Mouse (Mus musculus) MEL (cell line): ENCODE data around the gene Echdc3. TPM values are rescaled to one million over a fixed set of nuclear protein-coding genes. Genes with fewer than 3 reads are reported as not detected.

Source experiments
- DNase-seq: peaks from one replicate; pipeline ENCODE4 v3.0.0; 2011; ENCODE audit warnings: low read depth, low spot score
- H3K27ac ChIP-seq: 2 replicates; pipeline ENCODE4 v1.5.1; 2012; ENCODE audit warnings: low read depth, mild to moderate bottlenecking, control low read depth, low read length, moderate library complexity; ENCODE audit not compliant: control insufficient read depth
- H3K27me3 ChIP-seq, 2 experiments: fragments of 150-350 bp in 1 of 2; sonication (generic) in 1 of 2; 2 replicates each; pipeline ENCODE4 v1.6.1; 2012; ENCODE audit warnings: low read length in 2 of 2, mild to moderate bottlenecking in 2 of 2, improper control_type of control experiment in 1 of 2, moderate library complexity in 1 of 2; ENCODE audit not compliant: insufficient read depth in 2 of 2, control insufficient read depth in 1 of 2
- H3K36me3 ChIP-seq, 2 experiments: 2 replicates each; pipeline ENCODE4 v1.6.1; 2012 to 2014; ENCODE audit warnings: low read length in 2 of 2, improper control_type of control experiment in 1 of 2, inconsistent platforms in 1 of 2, mild to moderate bottlenecking in 1 of 2; ENCODE audit not compliant: insufficient read depth in 2 of 2, control insufficient read depth in 1 of 2
- H3K4me1 ChIP-seq, 2 experiments: fragments of 150-350 bp in 1 of 2; sonication (generic) in 1 of 2; 2 replicates each; pipeline ENCODE4 v1.6.1; 2012; ENCODE audit warnings: low read length in 2 of 2, improper control_type of control experiment in 1 of 2, mild to moderate bottlenecking in 1 of 2; ENCODE audit not compliant: insufficient read depth in 2 of 2, control insufficient read depth in 1 of 2
- H3K4me3 ChIP-seq, 2 experiments: fragments of 150-350 bp in 1 of 2; sonication (generic) in 1 of 2; 2 replicates each; pipeline ENCODE4 v1.5.1; 2012; ENCODE audit warnings: low read depth in 2 of 2, low read length in 2 of 2, mild to moderate bottlenecking in 2 of 2, moderate library complexity in 2 of 2, control low read depth in 1 of 2, improper control_type of control experiment in 1 of 2; ENCODE audit not compliant: control insufficient read depth in 1 of 2, insufficient read depth in 1 of 2
- H3K79me2 ChIP-seq: 2 replicates; pipeline ENCODE4 v1.6.1; 2012; ENCODE audit warnings: mild to moderate bottlenecking, low read length, moderate library complexity; ENCODE audit not compliant: control insufficient read depth, poor library complexity, insufficient read depth
- H3K9ac ChIP-seq: 2 replicates; pipeline ENCODE4 v1.6.1; 2012; ENCODE audit warnings: low read depth, mild to moderate bottlenecking, control low read depth, low read length, moderate library complexity; ENCODE audit not compliant: control insufficient read depth, poor library complexity, severe bottlenecking
- H3K9me3 ChIP-seq: fragments of 150-350 bp; sonication (generic); replicated peaks from 2 replicates; pipeline ENCODE4 v1.6.1; 2012; ENCODE audit warnings: mild to moderate bottlenecking, low read length, improper control_type of control experiment, moderate library complexity; ENCODE audit not compliant: insufficient read depth
- BHLHE40 ChIP-seq: IDR thresholded peaks from 2 replicates; pipeline ENCODE4 v1.6.1; 2012; ENCODE audit warnings: low read depth, mild to moderate bottlenecking, inconsistent platforms, low read length, improper control_type of control experiment, borderline replicate concordance
- CHD1 ChIP-seq: IDR thresholded peaks from 2 replicates; pipeline ENCODE4 v1.6.1; 2012; ENCODE audit warnings: low read depth, mild to moderate bottlenecking, inconsistent platforms, low read length, improper control_type of control experiment
- CTCF ChIP-seq, 3 experiments: IDR thresholded peaks in 2 of 3; conservative IDR thresholded peaks in 1 of 3; 2 replicates each; pipeline ENCODE4 v1.5.1; 2011 to 2012; ENCODE audit warnings: low read length in 3 of 3, low read depth in 2 of 3, mild to moderate bottlenecking in 2 of 3, improper control_type of control experiment in 1 of 3, inconsistent platforms in 1 of 3, mixed read lengths in 1 of 3, moderate library complexity in 1 of 3; ENCODE audit not compliant: control insufficient read depth in 1 of 3, insufficient read depth in 1 of 3, poor library complexity in 1 of 3, severe bottlenecking in 1 of 3
- KAT2A ChIP-seq: conservative IDR thresholded peaks from 2 replicates; pipeline ENCODE4 v1.6.1; 2012; ENCODE audit warnings: low read depth, low read length, improper control_type of control experiment, inconsistent platforms
- NRF1 ChIP-seq: IDR thresholded peaks from 2 replicates; pipeline ENCODE4 v1.6.1; 2014; ENCODE audit warnings: low read depth, mild to moderate bottlenecking, inconsistent platforms, low read length, improper control_type of control experiment, moderate library complexity; ENCODE audit not compliant: poor library complexity, insufficient read depth, severe bottlenecking
- POLR2A ChIP-seq, 2 experiments: IDR thresholded peaks; 2 replicates each; pipeline ENCODE4 v1.6.1; 2011 to 2012; ENCODE audit warnings: low read length in 2 of 2, mild to moderate bottlenecking in 2 of 2, control low read depth in 1 of 2, improper control_type of control experiment in 1 of 2, low read depth in 1 of 2, moderate library complexity in 1 of 2; ENCODE audit not compliant: control insufficient read depth in 1 of 2, insufficient read depth in 1 of 2, poor library complexity in 1 of 2
- POLR2AphosphoS2 ChIP-seq: IDR thresholded peaks from 2 replicates; pipeline ENCODE4 v1.6.1; 2011; ENCODE audit warnings: low read length, improper control_type of control experiment
- TBP ChIP-seq: IDR thresholded peaks from 2 replicates; pipeline ENCODE4 v1.8.0; 2011; ENCODE audit warnings: low read depth, low read length, improper control_type of control experiment
- USF2 ChIP-seq, 2 experiments: IDR thresholded peaks; 2 replicates each; pipeline ENCODE4 v1.6.1; 2011 to 2012; ENCODE audit warnings: improper control_type of control experiment in 2 of 2, low read length in 2 of 2, borderline replicate concordance in 1 of 2, inconsistent platforms in 1 of 2, low read depth in 1 of 2, mild to moderate bottlenecking in 1 of 2; ENCODE audit not compliant: insufficient read depth in 1 of 2
- ZC3H11A ChIP-seq: IDR thresholded peaks from 2 replicates; pipeline ENCODE4 v1.6.1; 2012; ENCODE audit warnings: low read depth, mild to moderate bottlenecking, inconsistent platforms, low read length, improper control_type of control experiment
- ZNF384 ChIP-seq: IDR thresholded peaks from 2 replicates; pipeline ENCODE4 v1.6.1; 2012; ENCODE audit warnings: low read depth, mild to moderate bottlenecking, inconsistent platforms, low read length, improper control_type of control experiment
- polyA plus RNA-seq, 2 experiments: library from polyadenylated mRNA; stranded (reverse) in 1 of 2; unstranded in 1 of 2; fragments of >175 nt in 1 of 2; fragments of >200 nt in 1 of 2; gene quantifications; 2 replicates each; pipeline versions ENCODE4 v1.2.1 to v1.2.4; 2012; ENCODE audit warnings: low replicate concordance in 2 of 2, low read depth in 1 of 2; ENCODE audit not compliant: insufficient read length in 2 of 2, insufficient read depth in 1 of 2, missing spikeins in 1 of 2
- total RNA-seq: library from RNA; depleted of rRNA; stranded (reverse); fragments of 300-350 nt; gene quantifications from 2 replicates; pipeline ENCODE4 v1.2.3, GENCODE M21; 2012

Gene Echdc3
- total and polyA plus RNA-seq, 3 experiments = not detected

GRCm38 (mm10) chr2:6240072-6240471, 27.2 kb upstream of the Echdc3 start:
- Histone ChIP-seq H3K36me3 (no peaks in the 10 kb centered on the region), H3K27me3 (no peaks in the 10 kb centered on the region)

GRCm38 (mm10) chr2:6239333-6239732, 26.5 kb upstream of the Echdc3 start:
- H3K79me2 ChIP-seq = no peaks in the 10 kb centered on the region
- no peaks in the 10 kb centered on the region for H3K27me3 ChIP-seq
- H3K9me3 ChIP-seq = no peaks in the 10 kb centered on the region
- no peak overlapping the region for H3K27ac ChIP-seq
- no peak overlapping the region for H3K4me3 ChIP-seq
- peaks cover 0 to 5% of the 10 kb centered on the region in 2 experiments; a peak in 1 of 4 replicates for H3K4me1 ChIP-seq
- no peaks in the 10 kb centered on the region for H3K36me3 ChIP-seq
- H3K9ac ChIP-seq = no peak overlapping the region
- no peak for DNase-seq
- TF ChIP-seq ZC3H11A (no peak), TBP (no peak)

More at GRCm38 (mm10) chr2:6240072-6240471, 27.2 kb upstream of the Echdc3 start:
- peaks cover 0 to 2% of the 10 kb centered on the region in 2 experiments; a peak in 1 of 4 replicates for H3K4me1 ChIP-seq
- TF ChIP-seq POLR2A (IDR thresholded peaks at IDR 0.05; ENCODE audit: control insufficient read depth in 1 of 2, insufficient read depth in 1 of 2, low read depth in 1 of 2, low read length in 2 of 2, poor library complexity in 1 of 2) = no peak
- TF ChIP-seq ZNF384 = no peak
- no peak for TF ChIP-seq CHD1
- TF ChIP-seq KAT2A = no peak
- TF ChIP-seq POLR2AphosphoS2 = no peak
- TF ChIP-seq CTCF (IDR thresholded peaks at IDR 0.05 in 2 of 3, conservative IDR thresholded peaks at IDR 0.05 in 1 of 3; ENCODE audit: control insufficient read depth in 1 of 3, insufficient read depth in 1 of 3, low read depth in 2 of 3, low read length in 3 of 3, poor library complexity in 1 of 3, severe bottlenecking in 1 of 3) = no peak
- no peak for TF ChIP-seq NRF1
- no peak for TF ChIP-seq BHLHE40
- no peak for TF ChIP-seq TBP
- no peak for TF ChIP-seq USF2 (IDR thresholded peaks at IDR 0.05; ENCODE audit: borderline replicate concordance in 1 of 2, insufficient read depth in 1 of 2, low read depth in 1 of 2, low read length in 2 of 2)
- TF ChIP-seq, all 39 proteins: peak for 0
- no peak overlapping the region for H3K27ac ChIP-seq
- H3K9me3 ChIP-seq = no peaks in the 10 kb centered on the region
- H3K4me3 ChIP-seq = no peak overlapping the region
- H3K79me2 ChIP-seq = no peaks in the 10 kb centered on the region
- DNase-seq = no peak
- no peak overlapping the region for H3K9ac ChIP-seq

- H3K4me3 ChIP-seq = no peak overlapping the region
- no peak for DNase-seq
- H3K79me2 ChIP-seq = no peaks in the 10 kb centered on the region
- no peak for TF ChIP-seq CHD1
- no peaks in the 10 kb centered on the region for H3K9me3 ChIP-seq
- H3K27ac ChIP-seq = no peak overlapping the region
- H3K4me1 ChIP-seq = peaks cover 0 to 5% of the 10 kb centered on the region in 2 experiments; a peak in 1 of 4 replicates
- no peak overlapping the region for H3K9ac ChIP-seq
- H3K27me3 ChIP-seq = no peaks in the 10 kb centered on the region
- no peaks in the 10 kb centered on the region for H3K36me3 ChIP-seq
Observed at GRCm38 (mm10) chr2:6238679-6239078, 25.8 kb upstream of the Echdc3 start.
